Mouse (Mus musculus): ENCODE measurements around the gene Dnajc17.

DNA sequence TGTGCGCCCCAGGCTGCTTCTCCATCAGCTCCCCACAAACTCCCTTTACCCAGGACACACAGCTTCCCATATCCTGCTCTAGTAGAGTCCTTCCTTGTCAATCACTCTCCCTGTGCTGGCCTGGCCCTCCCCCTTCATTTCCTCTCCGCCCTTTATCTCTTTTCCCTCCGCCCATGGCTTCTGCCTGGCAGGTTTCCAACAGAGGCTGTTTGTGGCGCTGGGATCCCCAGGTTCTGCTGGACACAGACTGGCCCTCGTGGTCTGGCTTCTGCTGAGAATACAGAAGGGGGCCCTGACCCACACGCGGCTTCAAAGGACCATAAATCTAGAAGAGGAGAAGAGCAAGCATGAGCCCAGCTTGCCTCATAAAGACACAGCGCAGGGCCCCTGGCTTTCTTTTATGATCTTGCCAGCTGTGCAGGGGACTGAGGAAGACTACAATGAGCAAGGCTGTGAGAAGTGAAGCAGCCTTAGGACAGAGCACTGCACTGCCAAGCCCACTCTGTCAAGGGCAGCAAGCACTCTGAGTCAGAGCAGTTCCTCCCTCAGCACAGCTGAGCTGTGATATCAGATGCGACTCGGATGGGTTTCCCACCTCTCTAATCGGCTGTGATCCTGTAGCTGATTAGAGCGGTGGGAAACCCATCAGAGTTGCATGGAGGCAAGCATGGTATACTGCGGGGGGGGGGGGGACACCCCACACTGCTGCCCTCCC is 35.6 kb downstream of the Dnajc17 start:
- TF ChIP-seq CTCF (IDR thresholded peaks at IDR 0.05; ENCODE audit: low read depth) = no peak
- no peak for TF ChIP-seq EP300 (IDR thresholded peaks at IDR 0.05; ENCODE audit: low read depth)

Measured in liver, embryonic 14.5 days (tissue).